Mouse (Mus musculus) embryonic fibroblast, embryonic 13.5 days (primary cell): ENCODE measurements around the gene Mea1.

Source experiments
- CTCF ChIP-seq: IDR thresholded peaks from 2 replicates; pipeline ENCODE4 v1.5.1; 2011; ENCODE audit warnings: mild to moderate bottlenecking, control low read depth, low read length, moderate library complexity, borderline replicate concordance; ENCODE audit not compliant: insufficient read depth
- POLR2A ChIP-seq: IDR thresholded peaks from 2 replicates; pipeline ENCODE4 v1.6.1; 2011; ENCODE audit warnings: low read depth, mild to moderate bottlenecking, control low read depth, low read length, moderate library complexity

GRCm38 (mm10) chr17:46727271-46727670 is 48.7 kb downstream of the Mea1 start:
- TF ChIP-seq CTCF (no peak), POLR2A (no peak)
